ENCODE assay signal across 8 mouse cellular contexts in genomic region chr6:149308956-149309932, GRCm38 (mm10). TPM values are rescaled to one million over a fixed set of nuclear protein-coding genes. Genes with fewer than 3 reads are reported as not detected.
DNase-seq lines count a peak whose midpoint lies in the region; ATAC-seq lines count a peak whose summit lies in the region.

Gene Resf1 (plus strand): TSS chr6:149309414.

- H3K9me3 ChIP-seq in hindbrain, embryonic 16.5 days (ENCODE audit: control insufficient read depth, low read length) = no peaks in the 10 kb centered on the region

- peaks cover 66% of the 10 kb centered on the region for H3K79me2 ChIP-seq in macrophage (ENCODE audit: inconsistent target)

- H3K27me3 ChIP-seq in hindbrain, embryonic 16.5 days (replicated peaks; ENCODE audit: control insufficient read depth, insufficient read depth, low read length) = no peaks in the 10 kb centered on the region

- peak within 1 kb of the TSS; percentile 63 for H3K4me2 ChIP-seq in hindbrain, embryonic 16.5 days (ENCODE audit: low read length)

- ATAC-seq in hindbrain, embryonic 16.5 days = peak; percentile 100

- H3K9ac ChIP-seq in hindbrain, embryonic 16.5 days (ENCODE audit: low read depth, low read length) = peak within 1 kb of the TSS; percentile 99

- peak within 1 kb of the TSS; percentile 99 for H3K27ac ChIP-seq in hindbrain, embryonic 16.5 days (ENCODE audit: low read depth, low read length)
- peak within 1 kb of the TSS; percentile 77 for H3K27ac ChIP-seq in macrophage

- 4% methylated on average over 61 of the region's 61 CpGs for WGBS in hindbrain, embryonic 16.5 days
- WGBS in macrophage (ENCODE audit: missing documents) = 4% methylated on average over 48 of the region's 61 CpGs

- peaks cover 15% of the 10 kb centered on the region for H3K4me1 ChIP-seq in hindbrain, embryonic 16.5 days (ENCODE audit: control insufficient read depth, insufficient read depth, low read depth, low read length)

- H3K4me3 ChIP-seq in hindbrain, embryonic 16.5 days (ENCODE audit: low read length) = peak within 1 kb of the TSS; percentile 94
- peak within 1 kb of the TSS; percentile 68 for H3K4me3 ChIP-seq in macrophage (ENCODE audit: inconsistent target)

- peak; percentile 92 for DNase-seq in R1 (ENCODE audit: low read depth, low spot score)
- DNase-seq in cerebellum, postnatal 25 days = peak; percentile 93 to 95
- peak; percentile 87 to 89 for DNase-seq in frontal cortex, postnatal 36 days (ENCODE audit: low spot score in 2 of 2)
- peak; percentile 82 to 88 for DNase-seq in left cerebral cortex, adult 18-20 months (ENCODE audit: low spot score in 2 of 2)
- DNase-seq in right cerebral cortex, adult 18-20 months = peak; percentile 92
- DNase-seq in urinary bladder, postnatal 10 days (ENCODE audit: low spot score) = peak; percentile 50

- peaks cover 3% of the 10 kb centered on the region; the same call in 1 of the 2 replicates for H3K36me3 ChIP-seq in hindbrain, embryonic 16.5 days (ENCODE audit: control insufficient read depth, insufficient read depth, low read length)
- H3K36me3 ChIP-seq in macrophage (ENCODE audit: inconsistent target) = peaks cover 21% of the 10 kb centered on the region

RNA-seq across cellular contexts. Expression of gene Resf1, which starts in this region (rescaled TPM):
- 21.4 and 23.0 TPM in 2 replicates for polyA plus RNA-seq in hindbrain, embryonic 16.5 days (2015; fragmentation: Nextera tagmentation; extraction: Ambion mirVana)
- 10 to 100 TPM; 14.2 to 16.9 TPM for total RNA-seq in left cerebral cortex, adult 18-20 months (2021)
- 1,000 to 10,000 TPM in 2 of 26 experiments, 100 to 1,000 TPM in 24; 240 to 1,192 (median 525) TPM for total RNA-seq in macrophage (2018; cell fraction: chromatin; rRNA removed)
- total RNA-seq in macrophage (2018; cell fraction: cytosol; rRNA removed) = 100 to 1,000 TPM in 8 of 26 experiments, 10 to 100 TPM in 18; 49.3 to 133 (median 69.6) TPM
- 100 to 1,000 TPM; 183 to 806 (median 358) TPM for total RNA-seq in macrophage (2018; cell fraction: nucleus; rRNA removed)
- 17.9 to 42.9 TPM (median 39.0 TPM) in 3 replicates for polyA plus RNA-seq in macrophage (2018)

Comparison
In these comparisons a context has a peak if more than half of its experiments do, and no peak if none do; other contexts are left out.
1. Peak in every context shown above with its lines: DNase-seq, ATAC-seq, H3K4me3 ChIP-seq and H3K27ac ChIP-seq.